ENCODE assay signal across 8 mouse cellular contexts in genomic region chr16:74411021-74411420, GRCm38 (mm10). TPM values are rescaled to one million over a fixed set of nuclear protein-coding genes. Genes with fewer than 3 reads are reported as not detected.
DNase-seq lines count a peak whose midpoint lies in the region; ATAC-seq and TF ChIP-seq lines count a peak whose summit lies in the region.

No protein-coding gene starts in this region.

- no peak for TF ChIP-seq POLR2A in bone marrow macrophage, adult 2 months (IDR thresholded peaks at IDR 0.05; ENCODE audit: borderline replicate concordance, low read depth, low read length)

- H3K4me3 ChIP-seq in heart, embryonic 11.5 days (ENCODE audit: low read depth, low read length) = peak overlapping the region; percentile 67
- H3K4me3 ChIP-seq in bone marrow macrophage, adult 2 months (ENCODE audit: insufficient read depth, low read length) = peak overlapping the region; percentile 38
- peak overlapping the region; percentile 64 for H3K4me3 ChIP-seq in hindbrain, embryonic 12.5 days

- DNase-seq in heart, postnatal 14 days = no peak
- peak; percentile 8 for DNase-seq in lung, postnatal 10 days
- no peak for DNase-seq in ovary, postnatal 14 days (ENCODE audit: low spot score)
- DNase-seq in ovary, postnatal 36 days (ENCODE audit: low spot score) = no peak

- H3K4me2 ChIP-seq in heart, embryonic 11.5 days = peak overlapping the region; percentile 68
- peak overlapping the region; percentile 93 for H3K4me2 ChIP-seq in hindbrain, embryonic 12.5 days (replicated peaks)

- no peaks in the 10 kb centered on the region for H3K9me3 ChIP-seq in heart, embryonic 11.5 days (replicated peaks; ENCODE audit: control insufficient read depth, low read length)
- no peaks in the 10 kb centered on the region for H3K9me3 ChIP-seq in hindbrain, embryonic 12.5 days (replicated peaks)

- H3K27me3 ChIP-seq in heart, embryonic 11.5 days (ENCODE audit: control insufficient read depth, insufficient read depth, low read length) = no peaks in the 10 kb centered on the region
- H3K27me3 ChIP-seq in hindbrain, embryonic 12.5 days = 0 out of 2 replicates have a peak, but pooled peaks cover 3% of the 10 kb centered on the region

- peak overlapping the region; percentile 15; the same call in 1 of the 2 replicates for H3K27ac ChIP-seq in heart, embryonic 11.5 days (ENCODE audit: low read depth, low read length)
- no peak overlapping the region for H3K27ac ChIP-seq in bone marrow macrophage, adult 2 months (ENCODE audit: insufficient read depth, low read depth, low read length)
- H3K27ac ChIP-seq in hindbrain, embryonic 12.5 days = peak overlapping the region; percentile 91

- no peak for TF ChIP-seq CTCF in bone marrow macrophage, adult 2 months (IDR thresholded peaks at IDR 0.05; ENCODE audit: low read depth, low read length)

- no peak for ATAC-seq in heart, embryonic 11.5 days (replicated peaks; ENCODE audit: insufficient number of reproducible peaks, low FRiP score, low TSS enrichment)
- ATAC-seq in hindbrain, embryonic 12.5 days (ENCODE audit: low FRiP score) = no peak
- ATAC-seq in granulocyte monocyte progenitor cell, adult 5-6 weeks (replicated peaks; ENCODE audit: poor library complexity, severe bottlenecking) = no peak

- H3K9ac ChIP-seq in heart, embryonic 11.5 days (ENCODE audit: low read depth, low read length) = peak overlapping the region; percentile 59
- H3K9ac ChIP-seq in hindbrain, embryonic 12.5 days = peak overlapping the region; percentile 72

- intact Hi-C loops in heart, postnatal 14 days (cut with DNase I) = loop anchor here (2.0 to 5.0 kb wide), 2 partner anchors 184 to 1416 kb away; no protein-coding TSS in a partner anchor

- WGBS in heart, embryonic 11.5 days (ENCODE audit: insufficient replicate concordance) = under 1% methylated on average over 16 of the region's 16 CpGs
- under 1% methylated on average over 16 of the region's 16 CpGs for WGBS in hindbrain, embryonic 12.5 days

- H3K4me1 ChIP-seq in heart, embryonic 11.5 days (ENCODE audit: control insufficient read depth, insufficient read depth, low read length) = no peaks in the 10 kb centered on the region
- H3K4me1 ChIP-seq in bone marrow macrophage, adult 2 months (ENCODE audit: control insufficient read depth, insufficient read depth, low read length) = no peaks in the 10 kb centered on the region; the same call in none of the 2 replicates
- H3K4me1 ChIP-seq in hindbrain, embryonic 12.5 days = peaks cover 10% of the 10 kb centered on the region; the same call in 1 of the 2 replicates

- no peaks in the 10 kb centered on the region for H3K36me3 ChIP-seq in heart, embryonic 11.5 days (ENCODE audit: control insufficient read depth, insufficient read depth, low read length)
- no peaks in the 10 kb centered on the region for H3K36me3 ChIP-seq in hindbrain, embryonic 12.5 days

RNA-seq across cellular contexts. Expression of gene Robo2, which starts 0.6 kb away (rescaled TPM):
- polyA plus RNA-seq in heart, embryonic 11.5 days (2014; fragmentation: Nextera tagmentation; extraction: Ambion mirVana) = 18.8 and 22.1 TPM in 2 replicates
- 1 to 10 TPM; 1.9 to 2.4 TPM for total RNA-seq in heart, postnatal 14 days (2021)
- polyA plus RNA-seq in bone marrow macrophage, adult 2 months (2012; ENCODE audit: insufficient read depth, insufficient read length, missing spikeins) = not detected in 2 replicates
- polyA plus RNA-seq in hindbrain, embryonic 12.5 days (2016; fragmentation: Nextera tagmentation; extraction: Ambion mirVana) = 63.0 and 80.8 TPM in 2 replicates
- total RNA-seq in granulocyte monocyte progenitor cell, adult 5-6 weeks (2014; fragmentation: Nextera tagmentation) = not detected in 2 replicates
- total RNA-seq in granulocyte monocyte progenitor cell, adult 5-6 weeks (2017) = not detected in 2 replicates

Comparison
In these comparisons a context has a peak if more than half of its experiments do, and no peak if none do; other contexts are left out.
1. RNA of gene Robo2, which starts 0.6 kb away (polyA plus RNA-seq): 63.0 to 80.8 TPM in hindbrain, embryonic 12.5 days and 18.8 to 22.1 TPM in heart, embryonic 11.5 days; not detected in bone marrow macrophage, adult 2 months; every median in the first group is over 10 times any median in the second.
2. Peak in every context shown above with its lines, with median percentiles within 50 percentile points of each other: H3K4me3 ChIP-seq.